Mouse (Mus musculus) limb, embryonic 11.5 days (tissue): ENCODE data around the gene Dst. TPM values are rescaled to one million over a fixed set of nuclear protein-coding genes. Genes with fewer than 3 reads are reported as not detected.

ENCODE experiments used
- ATAC-seq: fragments of 200-750 bp; cut with Nextera tagmentation; 2 replicates; pipeline ENCODE4 v1.8.0; 2017; ENCODE audit warnings: low read depth; ENCODE audit not compliant: insufficient number of reproducible peaks, low FRiP score, low TSS enrichment
- DNase-seq: peaks from one replicate; pipeline ENCODE4 v3.0.0-alpha.2; 2015; ENCODE audit warnings: low spot score
- H3K27ac ChIP-seq: fragments of 300-500 bp; sonication (generic); replicated peaks from 2 replicates; pipeline ENCODE4 v1.5.1; 2014; ENCODE audit warnings: low read depth, mild to moderate bottlenecking, low read length
- H3K27me3 ChIP-seq: fragments of 300-500 bp; sonication (generic); 2 replicates; pipeline ENCODE4 v1.6.1; 2014; ENCODE audit warnings: mild to moderate bottlenecking, low read length, mixed read lengths; ENCODE audit not compliant: control insufficient read depth, insufficient read depth
- H3K36me3 ChIP-seq: fragments of 300-500 bp; sonication (generic); 2 replicates; pipeline ENCODE4 v1.6.1; 2014; ENCODE audit warnings: mild to moderate bottlenecking, low read length, moderate library complexity, mixed read lengths; ENCODE audit not compliant: control insufficient read depth, insufficient read depth
- H3K4me1 ChIP-seq: fragments of 300-500 bp; sonication (generic); 2 replicates; pipeline ENCODE4 v1.6.1; 2014; ENCODE audit warnings: low read length, mixed read lengths; ENCODE audit not compliant: control insufficient read depth, insufficient read depth
- H3K4me2 ChIP-seq: fragments of 300-500 bp; sonication (generic); 2 replicates; pipeline ENCODE4 v1.6.1; 2014; ENCODE audit warnings: low read depth, mild to moderate bottlenecking, moderate library complexity; ENCODE audit not compliant: severe bottlenecking
- H3K4me3 ChIP-seq: fragments of 300-500 bp; sonication (generic); 2 replicates; pipeline ENCODE4 v1.5.1; 2014; ENCODE audit warnings: low read depth, low read length
- H3K9ac ChIP-seq: fragments of 300-500 bp; sonication (generic); 2 replicates; pipeline ENCODE4 v1.6.1; 2014; ENCODE audit warnings: mild to moderate bottlenecking, low read length
- H3K9me3 ChIP-seq: fragments of 300-500 bp; sonication (generic); 2 replicates; pipeline ENCODE4 v1.6.1; 2016; ENCODE audit warnings: low read length; ENCODE audit not compliant: control insufficient read depth
- WGBS: fragments of 180-500 bp; shearing (Covaris S2); extraction: QIAGEN DNeasy Blood & Tissue Kit; methylation state at CpG from one replicate; pipeline ENCODE4 v1.1.7; 2014; 5-methylcytosine and 5-hydroxymethylcytosine counted together
- polyA plus RNA-seq: library from polyadenylated mRNA; unstranded; fragments of >200 nt; fragmentation: Nextera tagmentation; extraction: Ambion mirVana; gene quantifications from 2 replicates; pipeline ENCODE4 v1.2.1, GENCODE M21; 2014

Dst gene
- polyA plus RNA-seq, 1 experiment from 2014 or later, result 14.7 TPM

DNA sequence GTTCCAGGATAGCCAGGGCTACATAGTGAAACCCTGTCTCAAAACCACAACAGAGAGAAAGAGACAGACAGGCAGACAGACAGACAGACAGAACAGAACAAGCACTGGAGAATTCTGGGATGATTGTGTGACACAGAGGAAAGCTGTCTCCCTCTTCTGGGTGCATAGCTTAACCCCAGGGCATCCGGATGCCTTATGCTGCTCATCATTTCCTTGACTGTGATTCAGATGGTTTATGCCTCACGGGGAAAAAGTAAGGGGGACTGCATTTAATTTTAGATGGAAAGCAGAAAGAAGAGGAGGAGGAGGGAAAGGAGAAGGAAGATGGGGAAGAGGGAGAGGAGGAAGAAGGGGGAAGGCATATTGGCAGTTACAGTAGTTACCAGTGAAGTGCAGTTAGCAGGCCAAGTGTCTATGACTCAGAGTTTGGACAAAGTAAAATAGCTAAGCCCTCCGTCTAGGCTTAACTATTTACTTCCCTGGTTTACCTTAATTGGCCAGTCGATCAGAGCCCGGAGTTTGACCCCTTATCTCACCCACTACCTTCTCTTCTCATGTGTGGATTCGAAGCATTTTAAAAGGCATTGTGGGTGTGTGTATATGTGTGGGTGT lies 201.7 kb downstream of the Dst start:
- ATAC-seq (no peak), DNase-seq (no peak)
- Histone ChIP-seq H3K4me2 (no peak overlapping the region), H3K27me3 (no peaks in the 10 kb centered on the region), H3K27ac (no peak overlapping the region), H3K4me1 (peaks cover 2% of the 10 kb centered on the region; the same call in 1 of the 2 replicates), H3K4me3 (no peak overlapping the region), H3K9ac (no peak overlapping the region), H3K9me3 (no peaks in the 10 kb centered on the region), H3K36me3 (no peaks in the 10 kb centered on the region)
- 67% methylated on average over 6 of the region's 6 CpGs for WGBS

DNA sequence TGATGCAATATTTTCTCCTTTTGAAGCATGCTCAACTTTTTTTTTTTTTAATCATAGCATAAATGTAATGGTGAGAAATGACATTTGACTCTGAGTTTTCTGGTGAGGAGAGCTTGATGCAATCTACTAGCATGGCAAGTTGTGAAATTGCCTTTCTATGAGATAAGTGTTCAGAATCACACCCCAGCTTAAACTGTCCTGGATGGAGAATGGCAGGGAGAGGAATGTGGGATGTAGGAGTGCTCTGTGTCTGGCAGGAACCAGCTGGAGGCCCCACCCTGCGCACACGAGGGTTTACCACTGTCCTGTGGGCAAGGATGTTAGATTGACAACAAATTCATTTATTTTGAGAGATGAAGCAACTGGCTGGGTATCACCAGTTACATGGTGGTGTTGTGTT lies 202.8 kb downstream of the Dst start:
- Histone ChIP-seq H3K27me3 (no peaks in the 10 kb centered on the region), H3K9me3 (no peaks in the 10 kb centered on the region), H3K9ac (no peak overlapping the region), H3K4me1 (0 out of 2 replicates have a peak, but pooled peaks cover 2% of the 10 kb centered on the region), H3K4me2 (no peak overlapping the region), H3K4me3 (no peak overlapping the region), H3K27ac (no peak overlapping the region), H3K36me3 (no peaks in the 10 kb centered on the region)
- 59% methylated on average over 2 of the region's 2 CpGs for WGBS
- no peak for ATAC-seq
- no peak for DNase-seq

DNA sequence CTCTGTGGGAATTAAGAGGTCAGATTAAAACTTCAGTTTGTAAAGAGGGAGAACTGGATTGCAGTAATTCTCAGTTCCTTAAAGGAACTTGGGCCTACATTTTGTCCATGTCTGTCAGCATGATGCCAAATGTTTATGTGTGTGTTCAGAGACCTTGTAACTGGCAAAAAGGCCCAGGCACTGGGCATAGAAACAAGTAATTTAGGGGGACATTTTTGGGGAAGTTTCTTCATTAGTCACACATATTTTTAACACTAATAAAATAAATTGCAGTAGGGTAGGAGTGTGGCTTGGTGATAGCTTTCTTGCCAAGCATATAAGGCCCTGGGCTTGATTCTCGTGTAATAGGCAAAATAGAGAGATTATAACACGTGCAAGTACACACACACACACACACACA lies 203.9 kb downstream of the Dst start:
- H3K9me3 ChIP-seq, result no peaks in the 10 kb centered on the region
- 0 out of 2 replicates have a peak, but pooled peaks cover 2% of the 10 kb centered on the region for H3K4me1 ChIP-seq
- no peaks in the 10 kb centered on the region for H3K27me3 ChIP-seq
- H3K4me3 ChIP-seq, result no peak overlapping the region
- H3K27ac ChIP-seq, result no peak overlapping the region
- ATAC-seq, result no peak
- no peak overlapping the region for H3K4me2 ChIP-seq
- 84% methylated on average over 2 of the region's 2 CpGs for WGBS
- no peak overlapping the region for H3K9ac ChIP-seq
- no peak for DNase-seq
- H3K36me3 ChIP-seq, result no peaks in the 10 kb centered on the region

- H3K9ac ChIP-seq, result no peak overlapping the region
- 81% methylated on average over 11 of the region's 11 CpGs for WGBS
- no peaks in the 10 kb centered on the region for H3K9me3 ChIP-seq
- DNase-seq (no peak), ATAC-seq (no peak)
- no peak overlapping the region for H3K27ac ChIP-seq
- H3K27me3 ChIP-seq, result no peaks in the 10 kb centered on the region
- H3K4me3 ChIP-seq, result no peak overlapping the region
- H3K4me1 ChIP-seq, result 0 out of 2 replicates have a peak, but pooled peaks cover 2% of the 10 kb centered on the region
- H3K36me3 ChIP-seq, result no peaks in the 10 kb centered on the region
- no peak overlapping the region for H3K4me2 ChIP-seq
Observed at GRCm38 (mm10) chr1:34116444-34116843, 208.4 kb downstream of the Dst start.

DNA sequence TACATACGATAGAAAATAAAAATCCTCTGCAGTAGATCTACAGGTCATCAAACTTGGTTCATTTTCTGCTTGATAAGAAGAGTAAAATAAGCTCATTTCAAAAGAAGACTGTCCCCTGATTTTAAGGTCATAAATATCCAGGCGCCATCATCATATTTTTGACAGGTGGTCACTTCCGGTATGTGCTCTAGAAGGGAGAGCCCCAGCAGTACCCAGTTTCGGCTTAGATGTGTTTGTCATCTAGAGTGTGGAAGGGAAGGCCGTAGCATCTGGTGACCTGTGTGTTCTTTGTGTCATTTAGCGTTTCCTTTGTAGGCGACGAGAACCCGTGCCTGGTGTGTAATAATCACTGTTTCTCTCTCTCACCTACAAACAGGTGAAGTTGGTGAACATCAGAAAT lies 209.0 kb downstream of the Dst start:
- Histone ChIP-seq H3K4me3 (no peak overlapping the region), H3K27ac (no peak overlapping the region), H3K4me2 (no peak overlapping the region), H3K9me3 (no peaks in the 10 kb centered on the region), H3K4me1 (0 out of 2 replicates have a peak, but pooled peaks cover 2% of the 10 kb centered on the region), H3K27me3 (no peaks in the 10 kb centered on the region), H3K9ac (no peak overlapping the region), H3K36me3 (no peaks in the 10 kb centered on the region)
- DNase-seq (no peak), ATAC-seq (no peak)
- 87% methylated on average over 9 of the region's 9 CpGs for WGBS

- ATAC-seq (no peak), DNase-seq (no peak)
- Histone ChIP-seq H3K4me3 (no peak overlapping the region), H3K27me3 (no peaks in the 10 kb centered on the region), H3K36me3 (no peaks in the 10 kb centered on the region), H3K9ac (no peak overlapping the region), H3K27ac (no peak overlapping the region), H3K4me1 (0 out of 2 replicates have a peak, but pooled peaks cover 2% of the 10 kb centered on the region), H3K9me3 (no peaks in the 10 kb centered on the region), H3K4me2 (no peak overlapping the region)
- WGBS, result 52% methylated on average over 3 of the region's 3 CpGs
Observed at GRCm38 (mm10) chr1:34117709-34118108, 209.7 kb downstream of the Dst start.

- 89% methylated on average over 6 of the region's 6 CpGs for WGBS
- Histone ChIP-seq H3K36me3 (no peaks in the 10 kb centered on the region), H3K4me1 (0 out of 2 replicates have a peak, but pooled peaks cover 2% of the 10 kb centered on the region), H3K4me2 (no peak overlapping the region), H3K4me3 (no peak overlapping the region), H3K9me3 (no peaks in the 10 kb centered on the region), H3K27ac (no peak overlapping the region), H3K9ac (no peak overlapping the region), H3K27me3 (no peaks in the 10 kb centered on the region)
- ATAC-seq (no peak), DNase-seq (no peak)
Observed at GRCm38 (mm10) chr1:34120066-34120465, 212.0 kb downstream of the Dst start.

DNA sequence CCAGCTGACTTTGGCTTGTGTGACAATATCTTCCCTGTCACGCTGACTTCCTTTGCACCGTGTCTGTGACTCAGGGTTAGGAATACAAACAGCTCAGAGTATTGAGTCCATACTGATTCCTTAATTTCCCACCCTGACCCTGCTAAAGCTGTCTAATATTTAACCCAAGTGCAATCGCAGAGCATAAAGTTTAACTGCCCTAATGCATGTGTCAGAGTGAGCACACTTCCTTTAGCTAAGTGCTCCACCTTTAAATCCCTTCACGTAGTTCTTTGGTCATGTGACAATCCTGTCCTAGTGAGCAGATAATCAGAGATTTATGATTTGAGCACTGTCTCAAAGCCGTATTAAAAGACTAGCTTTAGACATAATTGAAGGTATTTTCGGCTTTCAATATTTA lies 212.6 kb downstream of the Dst start:
- H3K4me2 ChIP-seq, result no peak overlapping the region
- ATAC-seq (no peak), DNase-seq (no peak)
- H3K9me3 ChIP-seq, result no peaks in the 10 kb centered on the region
- H3K27me3 ChIP-seq, result no peaks in the 10 kb centered on the region
- no peak overlapping the region for H3K9ac ChIP-seq
- H3K27ac ChIP-seq, result no peak overlapping the region
- WGBS, result 66% methylated on average over 6 of the region's 6 CpGs
- H3K4me3 ChIP-seq, result no peak overlapping the region
- 0 out of 2 replicates have a peak, but pooled peaks cover 2% of the 10 kb centered on the region for H3K4me1 ChIP-seq
- H3K36me3 ChIP-seq, result no peaks in the 10 kb centered on the region
